Mouse (Mus musculus): ENCODE measurements at regions not wholly inside any gene's neighbourhood (a gene's known extent, or its start where the extent isn't known, plus 50 kb on each side); places are given as distances from the start of the nearest gene placed in this dataset.

- in situ Hi-C loops (cut with MboI; ENCODE audit: unreplicated experiment in 2 of 2): loop anchor here in 1 of 2 experiments (10.0 kb wide), 1 partner anchor 1140 kb away; no protein-coding TSS in a partner anchor
These were observed 60.5 kb downstream of the Sec61b start for GRCm38 (mm10) chr4:47534959-47535358.

DNA sequence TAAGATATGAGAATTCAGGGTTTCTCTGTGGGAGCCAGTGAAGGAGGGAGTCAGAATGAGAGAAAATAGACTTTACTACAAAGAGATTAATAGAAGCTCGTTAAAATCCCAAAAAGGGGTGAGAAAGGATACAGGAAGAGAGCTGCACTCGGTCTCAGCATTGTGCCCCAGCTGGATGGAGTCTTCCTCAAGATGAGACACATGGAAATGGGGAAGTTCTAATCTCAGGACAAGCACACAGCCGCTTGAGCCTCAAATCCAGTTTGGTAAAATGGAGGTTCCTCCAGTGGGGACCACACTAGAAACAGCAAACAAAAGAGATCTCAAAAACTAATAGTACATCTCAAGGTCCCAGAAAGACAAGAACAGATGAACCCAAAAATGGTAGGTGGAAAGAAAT is 93.2 kb downstream of the Sec61b start:
- in situ Hi-C loops (cut with MboI; ENCODE audit: unreplicated experiment in 2 of 2): no loop called here

- in situ Hi-C loops (cut with MboI; ENCODE audit: unreplicated experiment in 2 of 2): no loop called here
These were observed 96.4 kb downstream of the Sec61b start for GRCm38 (mm10) chr4:47570846-47571245.

- in situ Hi-C loops (cut with MboI; ENCODE audit: unreplicated experiment in 2 of 2): no loop called here
These were observed 101.6 kb downstream of the Sec61b start for GRCm38 (mm10) chr4:47576011-47576410.

GRCm38 (mm10) chr4:47577490-47577889 is 103.0 kb downstream of the Sec61b start:
- in situ Hi-C loops (cut with MboI; ENCODE audit: unreplicated experiment in 2 of 2): no loop called here

DNA sequence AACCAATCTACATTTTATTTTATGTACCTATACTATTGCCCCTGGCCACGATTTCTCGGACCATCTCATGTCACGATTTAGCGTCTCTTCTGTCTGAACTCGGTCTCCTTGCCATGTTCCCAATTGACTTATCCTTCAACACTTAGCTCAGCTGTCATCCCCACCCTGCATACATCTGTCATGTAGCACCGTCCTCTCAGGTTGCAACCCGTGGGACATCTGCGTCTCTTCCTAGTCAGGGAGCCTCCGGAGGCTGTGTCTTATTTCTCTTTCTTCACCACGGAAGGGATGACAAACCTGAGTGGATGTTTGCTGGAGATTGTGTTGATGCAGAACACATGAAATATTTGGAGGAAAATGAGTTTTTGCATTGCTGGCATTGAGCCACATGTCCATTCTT is 104.2 kb downstream of the Sec61b start:
- in situ Hi-C loops (cut with MboI; ENCODE audit: unreplicated experiment in 2 of 2): no loop called here

DNA sequence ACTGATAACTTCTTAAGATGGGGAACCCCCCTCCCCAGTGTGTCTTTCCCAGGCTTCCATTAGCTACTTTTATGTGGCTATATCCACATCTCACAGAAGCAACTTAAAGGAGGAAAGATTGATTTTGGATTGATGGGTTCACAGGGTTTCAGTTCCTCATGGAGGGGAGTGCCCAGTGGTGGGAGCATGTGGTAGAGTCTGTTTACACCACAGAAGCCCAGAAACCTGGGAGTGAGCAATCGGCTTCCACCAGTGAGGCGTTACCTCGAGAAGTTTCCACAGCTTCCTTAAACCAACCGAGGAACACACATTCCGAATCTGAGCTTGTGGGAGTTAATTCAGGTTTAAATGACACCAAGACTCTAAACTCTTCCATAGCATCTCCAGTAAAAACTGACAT is 106.1 kb downstream of the Sec61b start:
- in situ Hi-C loops (cut with MboI; ENCODE audit: unreplicated experiment in 2 of 2): no loop called here

DNA sequence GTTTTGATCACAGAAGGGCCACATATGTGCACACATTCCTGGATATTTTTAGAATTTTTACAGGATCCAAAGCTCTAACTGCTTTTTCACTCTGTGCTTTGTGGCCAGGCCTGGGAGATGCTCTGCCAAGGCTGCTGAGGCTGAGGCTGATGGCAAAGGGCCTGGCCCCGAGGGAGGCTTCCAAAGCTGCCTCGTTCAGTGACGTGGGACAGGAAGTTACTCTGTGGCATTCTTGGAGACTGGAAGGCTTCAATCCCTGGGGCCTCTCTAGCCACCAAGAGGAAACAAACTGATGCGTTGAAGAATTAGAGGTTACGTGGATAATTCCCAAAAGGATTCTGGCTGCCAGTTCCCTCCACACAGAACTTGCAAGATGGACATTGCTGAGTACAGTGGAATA is 112.8 kb downstream of the Sec61b start:
- in situ Hi-C loops (cut with MboI; ENCODE audit: unreplicated experiment in 2 of 2): no loop called here

DNA sequence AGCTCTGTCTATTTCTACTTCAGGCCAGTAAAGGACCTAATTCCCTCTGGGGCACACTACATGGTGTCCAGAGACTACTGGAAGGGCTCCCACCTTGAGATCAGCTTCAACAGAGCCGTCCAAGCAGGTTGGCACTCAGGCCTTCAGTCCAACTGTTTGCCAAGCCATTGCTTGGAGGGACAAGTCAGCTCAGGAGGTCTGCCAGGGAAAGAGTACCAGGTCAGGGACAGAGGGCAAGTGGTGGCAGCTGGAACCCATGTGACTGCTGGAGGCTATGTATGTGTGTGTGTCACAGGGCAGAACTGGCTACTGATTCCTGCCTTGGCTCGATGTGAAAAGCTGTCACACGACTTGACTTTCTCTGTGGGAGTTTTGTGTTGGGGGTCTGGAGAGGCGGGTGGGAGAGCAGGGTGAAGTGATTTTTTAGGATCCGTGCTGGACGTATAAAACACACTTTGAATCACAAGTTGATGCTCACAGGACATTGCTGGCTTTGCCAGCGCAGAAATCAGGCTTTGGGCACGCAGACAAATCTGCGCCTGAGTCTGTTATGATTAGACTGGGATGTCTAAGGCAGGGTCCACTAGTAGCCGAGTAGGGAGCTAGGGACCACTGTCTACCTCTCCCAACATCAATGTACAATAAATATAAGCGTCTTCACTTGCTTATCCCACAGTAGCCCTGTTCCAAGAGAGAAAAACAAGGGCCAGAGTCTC is 118.0 kb downstream of the Sec61b start:
- in situ Hi-C loops (cut with MboI; ENCODE audit: unreplicated experiment in 2 of 2): loop anchor here in 1 of 2 experiments (10.0 kb wide), 1 partner anchor 148 kb away; no protein-coding TSS in a partner anchor

GRCm38 (mm10) chr4:47593155-47593554 is 118.7 kb downstream of the Sec61b start:
- in situ Hi-C loops (cut with MboI; ENCODE audit: unreplicated experiment in 2 of 2): loop anchor here in 1 of 2 experiments (10.0 kb wide), 1 partner anchor 148 kb away; no protein-coding TSS in a partner anchor

DNA sequence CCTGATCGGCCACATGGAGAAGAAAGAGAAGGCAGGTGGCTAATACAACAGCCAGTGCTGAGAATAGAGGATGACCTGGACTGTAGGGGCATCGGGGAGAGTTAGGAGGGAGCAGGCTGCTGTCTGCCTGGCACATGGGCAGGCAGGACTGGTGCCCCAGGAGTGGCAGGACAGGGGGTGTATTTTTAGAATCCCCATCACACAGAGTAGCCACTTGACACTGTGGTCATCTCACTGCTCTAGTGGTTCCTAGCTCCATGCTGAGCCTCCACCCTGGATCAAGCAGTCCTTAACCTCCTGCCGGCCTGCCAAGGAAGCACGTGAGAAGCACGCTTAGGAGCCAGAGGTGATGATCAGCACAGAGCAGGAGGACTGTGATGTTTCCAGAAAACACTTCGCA is 119.7 kb downstream of the Sec61b start:
- in situ Hi-C loops (cut with MboI; ENCODE audit: unreplicated experiment in 2 of 2): loop anchor here in 1 of 2 experiments (10.0 kb wide), 1 partner anchor 149 kb away; no protein-coding TSS in a partner anchor

GRCm38 (mm10) chr4:47595841-47596240 is 121.4 kb downstream of the Sec61b start:
- in situ Hi-C loops (cut with MboI; ENCODE audit: unreplicated experiment in 2 of 2): loop anchor here in 1 of 2 experiments (10.0 kb wide), 1 partner anchor 151 kb away; no protein-coding TSS in a partner anchor

GRCm38 (mm10) chr4:47597586-47597985 is 123.1 kb downstream of the Sec61b start:
- in situ Hi-C loops (cut with MboI; ENCODE audit: unreplicated experiment in 2 of 2): loop anchor here in 1 of 2 experiments (10.0 kb wide), 1 partner anchor 153 kb away; no protein-coding TSS in a partner anchor

DNA sequence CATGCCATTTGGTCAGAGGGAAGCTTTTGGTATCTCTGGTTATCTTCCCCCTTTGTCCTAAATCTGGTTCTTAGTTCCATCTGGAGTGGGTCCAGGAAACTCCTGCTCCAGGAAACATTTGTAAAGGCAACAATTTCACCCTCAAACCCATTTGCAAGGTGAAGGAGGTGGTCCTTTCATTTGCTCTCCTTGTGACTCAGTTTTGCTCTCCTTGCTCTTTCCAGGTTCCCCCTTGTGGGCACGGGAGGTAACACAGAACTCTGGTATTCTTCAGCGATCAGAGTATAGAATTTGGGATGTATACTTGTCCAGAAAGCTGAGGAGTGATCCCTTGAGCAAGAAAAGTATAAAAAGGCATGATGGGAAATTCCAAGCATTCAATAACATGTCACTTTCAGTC is 123.8 kb downstream of the Sec61b start:
- in situ Hi-C loops (cut with MboI; ENCODE audit: unreplicated experiment in 2 of 2): loop anchor here in 1 of 2 experiments (10.0 kb wide), 1 partner anchor 153 kb away; no protein-coding TSS in a partner anchor

GRCm38 (mm10) chr4:47601301-47602070 is 127.0 kb downstream of the Sec61b start:
- in situ Hi-C loops (cut with MboI; ENCODE audit: unreplicated experiment in 2 of 2): no loop called here

- in situ Hi-C loops (cut with MboI; ENCODE audit: unreplicated experiment in 2 of 2): no loop called here
These were observed 128.9 kb downstream of the Sec61b start for GRCm38 (mm10) chr4:47603378-47603777.

DNA sequence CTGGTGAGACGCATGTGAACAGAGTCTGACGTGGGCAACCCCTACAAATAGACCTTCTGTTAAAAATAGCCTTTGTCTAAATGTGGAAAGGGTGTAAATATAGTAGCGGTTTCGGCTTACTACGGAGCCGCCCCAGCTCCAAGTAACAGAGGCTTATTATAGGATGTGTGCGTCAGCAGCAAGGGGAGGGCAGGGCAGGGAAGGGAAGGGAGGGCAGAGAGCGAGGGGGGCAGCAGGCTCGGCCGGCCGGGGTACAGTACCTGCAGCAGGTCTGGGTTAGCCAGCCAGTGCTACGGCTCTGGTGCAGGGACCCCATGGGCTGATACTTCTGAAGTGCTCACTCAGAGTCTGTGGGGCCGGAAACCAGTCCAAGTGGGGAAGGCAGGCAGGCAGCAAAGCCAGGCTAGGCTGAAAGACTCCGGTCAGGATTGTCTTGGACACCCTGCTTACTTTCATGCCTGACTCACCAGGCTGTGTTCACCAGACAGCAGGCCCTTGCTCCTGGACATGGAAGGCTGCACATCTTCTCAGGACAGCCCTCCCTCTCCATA is 129.5 kb downstream of the Sec61b start:
- in situ Hi-C loops (cut with MboI; ENCODE audit: unreplicated experiment in 2 of 2): no loop called here

GRCm38 (mm10) chr4:47605676-47606075 is 131.2 kb downstream of the Sec61b start:
- in situ Hi-C loops (cut with MboI; ENCODE audit: unreplicated experiment in 2 of 2): no loop called here

GRCm38 (mm10) chr4:47608673-47609072 is 134.2 kb downstream of the Sec61b start:
- in situ Hi-C loops (cut with MboI; ENCODE audit: unreplicated experiment in 2 of 2): no loop called here

DNA sequence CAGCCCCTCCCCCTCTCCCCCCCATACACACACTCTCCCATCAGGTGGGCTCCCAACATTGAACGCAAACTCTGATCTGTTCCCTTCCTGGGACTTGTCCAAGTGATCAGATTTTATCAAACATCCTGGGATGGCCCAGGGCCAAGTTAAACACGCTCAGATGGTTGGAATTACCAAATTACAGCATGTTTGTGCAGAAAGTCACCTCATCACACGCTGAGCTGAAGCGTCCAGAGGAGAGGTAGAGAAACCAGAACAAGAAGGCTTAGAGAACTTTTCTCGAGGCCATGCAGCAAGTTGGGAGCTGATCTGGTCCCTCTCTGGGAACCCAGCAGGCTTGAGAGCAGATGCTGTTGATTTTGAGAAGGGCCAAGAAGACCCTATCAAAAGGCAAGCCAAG is 136.5 kb downstream of the Sec61b start:
- in situ Hi-C loops (cut with MboI; ENCODE audit: unreplicated experiment in 2 of 2): no loop called here

- in situ Hi-C loops (cut with MboI; ENCODE audit: unreplicated experiment in 2 of 2): no loop called here
These were observed 142.1 kb downstream of the Sec61b start for GRCm38 (mm10) chr4:47616525-47616924.
